Mouse (Mus musculus) intestine, postnatal 0 days (tissue): Measurements from ENCODE around the gene Lama5. TPM values are rescaled to one million over a fixed set of nuclear protein-coding genes. Genes with fewer than 3 reads are reported as not detected.

Source experiments
- ATAC-seq: fragments of 200-750 bp; cut with Nextera tagmentation; 2 replicates; pipeline ENCODE4 v1.8.0; 2017; ENCODE audit warnings: mild to moderate bottlenecking, moderate TSS enrichment, moderate library complexity
- H3K27ac ChIP-seq: fragments of 300-500 bp; sonication (generic); 2 replicates; pipeline ENCODE4 v1.5.1; 2014; ENCODE audit warnings: mild to moderate bottlenecking, low read depth, low read length, moderate library complexity
- H3K27me3 ChIP-seq: fragments of 300-500 bp; sonication (generic); replicated peaks from 2 replicates; pipeline ENCODE4 v1.6.1; 2014; ENCODE audit warnings: low read length, mixed read lengths; ENCODE audit not compliant: control insufficient read depth, insufficient read depth
- H3K36me3 ChIP-seq: fragments of 300-500 bp; sonication (generic); 2 replicates; pipeline ENCODE4 v1.6.1; 2014; ENCODE audit warnings: mild to moderate bottlenecking, moderate library complexity; ENCODE audit not compliant: control insufficient read depth, insufficient read depth
- H3K4me1 ChIP-seq: fragments of 300-500 bp; sonication (generic); replicated peaks from 2 replicates; pipeline ENCODE4 v1.6.1; 2014; ENCODE audit warnings: antibody characterized with exemption, low read length, mixed read lengths; ENCODE audit not compliant: control insufficient read depth, insufficient read depth
- H3K4me2 ChIP-seq: fragments of 300-500 bp; sonication (generic); replicated peaks from 2 replicates; pipeline ENCODE4 v1.6.1; 2014; ENCODE audit warnings: low read depth, mild to moderate bottlenecking, moderate library complexity
- H3K4me3 ChIP-seq: fragments of 300-500 bp; sonication (generic); 2 replicates; pipeline ENCODE4 v1.5.1; 2014; ENCODE audit warnings: low read depth, low read length
- H3K9ac ChIP-seq: fragments of 300-500 bp; sonication (generic); 2 replicates; pipeline ENCODE4 v1.6.1; 2014; ENCODE audit warnings: mild to moderate bottlenecking, low read depth, low read length
- H3K9me3 ChIP-seq: fragments of 300-500 bp; sonication (generic); 2 replicates; pipeline ENCODE4 v1.6.1; 2016; ENCODE audit warnings: mixed run types; ENCODE audit not compliant: control insufficient read depth
- CTCF ChIP-seq: sonication (generic); IDR thresholded peaks from 2 replicates; pipeline ENCODE4 v1.5.1; 2016; ENCODE audit warnings: low read depth, mild to moderate bottlenecking, control low read depth, antibody characterized with exemption, moderate library complexity
- WGBS: fragments of 180-500 bp; shearing (Covaris S2); extraction: QIAGEN DNeasy Blood & Tissue Kit; methylation state at CpG from one replicate; pipeline ENCODE4 v1.1.7; 2014; 5-methylcytosine and 5-hydroxymethylcytosine counted together
- polyA plus RNA-seq: library from polyadenylated mRNA; unstranded; fragments of >200 nt; fragmentation: Nextera tagmentation; extraction: Ambion mirVana; gene quantifications from 2 replicates; pipeline ENCODE4 v1.2.1, GENCODE M21; 2015

Lama5 gene
- polyA plus RNA-seq, 1 experiment from 2014 or later: 19.8 TPM

DNA sequence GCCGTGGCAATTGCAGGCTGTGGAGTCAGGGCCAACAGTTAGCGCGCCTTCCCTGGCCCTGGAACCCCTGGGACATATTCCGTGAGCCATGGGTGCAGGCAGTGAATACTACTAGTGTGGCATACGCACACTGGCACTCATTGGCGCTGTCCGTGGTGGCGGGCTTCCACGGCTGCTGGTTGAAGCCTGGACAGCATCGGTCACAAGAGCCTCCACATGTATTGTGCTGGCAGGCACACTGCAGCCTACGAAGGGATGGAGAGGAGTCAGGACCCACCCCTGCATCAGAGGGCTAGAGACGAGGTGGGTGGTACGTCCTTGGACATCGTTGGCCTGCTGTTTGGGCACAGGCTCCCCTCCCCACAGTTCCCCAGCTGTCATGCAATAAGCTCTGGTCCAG is 23.4 kb downstream of the Lama5 start:
- Histone ChIP-seq H3K4me3 (no peak overlapping the region), H3K4me1 (no peaks in the 10 kb centered on the region), H3K4me2 (no peak overlapping the region), H3K27ac (no peak overlapping the region), H3K9me3 (no peaks in the 10 kb centered on the region), H3K36me3 (peaks cover 22% of the 10 kb centered on the region; the same call in 1 of the 2 replicates), H3K9ac (no peak overlapping the region), H3K27me3 (no peaks in the 10 kb centered on the region)
- no peak for ATAC-seq
- 90% methylated on average over 14 of the region's 14 CpGs for WGBS
- TF ChIP-seq CTCF: no peak

DNA sequence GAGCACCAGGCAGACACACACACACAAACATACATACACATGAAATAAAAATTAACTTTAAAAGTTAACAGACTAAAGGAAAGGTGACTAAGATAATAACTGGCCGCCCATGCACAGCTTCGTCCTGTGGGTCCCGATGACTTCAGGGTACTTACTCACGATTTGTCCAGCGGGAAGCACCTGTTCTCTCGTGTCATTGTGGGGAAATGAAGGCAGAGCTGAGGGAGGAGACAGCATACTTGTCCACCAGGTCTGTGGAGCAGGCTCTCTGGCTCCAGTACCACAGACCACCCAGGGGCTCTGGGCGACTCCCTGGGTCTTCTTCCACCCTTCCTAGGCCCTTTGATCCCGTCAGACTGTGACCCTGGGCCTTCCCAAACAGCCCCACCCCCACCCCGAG is 24.4 kb downstream of the Lama5 start:
- TF ChIP-seq CTCF: no peak
- no peaks in the 10 kb centered on the region for H3K9me3 ChIP-seq
- no peak overlapping the region for H3K4me2 ChIP-seq
- no peak for ATAC-seq
- H3K36me3 ChIP-seq: peaks cover 19% of the 10 kb centered on the region; the same call in 1 of the 2 replicates
- no peak overlapping the region for H3K9ac ChIP-seq
- no peak overlapping the region for H3K27ac ChIP-seq
- WGBS: 75% methylated on average over 9 of the region's 9 CpGs
- H3K27me3 ChIP-seq: no peaks in the 10 kb centered on the region
- no peaks in the 10 kb centered on the region for H3K4me1 ChIP-seq
- no peak overlapping the region for H3K4me3 ChIP-seq

- no peaks in the 10 kb centered on the region for H3K9me3 ChIP-seq
- no peak overlapping the region for H3K9ac ChIP-seq
- H3K4me1 ChIP-seq: no peaks in the 10 kb centered on the region
- no peak overlapping the region for H3K4me3 ChIP-seq
- no peak for TF ChIP-seq CTCF
- H3K36me3 ChIP-seq: peaks cover 18% of the 10 kb centered on the region; the same call in 1 of the 2 replicates
- no peak overlapping the region for H3K4me2 ChIP-seq
- no peak overlapping the region for H3K27ac ChIP-seq
- 54% methylated on average over 11 of the region's 11 CpGs for WGBS
- H3K27me3 ChIP-seq: no peaks in the 10 kb centered on the region
- ATAC-seq: no peak
These were observed 25.0 kb downstream of the Lama5 start for GRCm38 (mm10) chr2:180200681-180201080.

GRCm38 (mm10) chr2:180198782-180199181 is 26.9 kb downstream of the Lama5 start:
- peaks cover 25% of the 10 kb centered on the region; the same call in 1 of the 2 replicates for H3K36me3 ChIP-seq
- H3K4me1 ChIP-seq: no peaks in the 10 kb centered on the region
- no peak overlapping the region for H3K9ac ChIP-seq
- H3K27ac ChIP-seq: no peak overlapping the region
- H3K27me3 ChIP-seq: no peaks in the 10 kb centered on the region
- H3K9me3 ChIP-seq: no peaks in the 10 kb centered on the region
- no peak for TF ChIP-seq CTCF
- H3K4me2 ChIP-seq: no peak overlapping the region
- ATAC-seq: no peak
- WGBS: 93% methylated on average over 10 of the region's 10 CpGs
- no peak overlapping the region for H3K4me3 ChIP-seq

DNA sequence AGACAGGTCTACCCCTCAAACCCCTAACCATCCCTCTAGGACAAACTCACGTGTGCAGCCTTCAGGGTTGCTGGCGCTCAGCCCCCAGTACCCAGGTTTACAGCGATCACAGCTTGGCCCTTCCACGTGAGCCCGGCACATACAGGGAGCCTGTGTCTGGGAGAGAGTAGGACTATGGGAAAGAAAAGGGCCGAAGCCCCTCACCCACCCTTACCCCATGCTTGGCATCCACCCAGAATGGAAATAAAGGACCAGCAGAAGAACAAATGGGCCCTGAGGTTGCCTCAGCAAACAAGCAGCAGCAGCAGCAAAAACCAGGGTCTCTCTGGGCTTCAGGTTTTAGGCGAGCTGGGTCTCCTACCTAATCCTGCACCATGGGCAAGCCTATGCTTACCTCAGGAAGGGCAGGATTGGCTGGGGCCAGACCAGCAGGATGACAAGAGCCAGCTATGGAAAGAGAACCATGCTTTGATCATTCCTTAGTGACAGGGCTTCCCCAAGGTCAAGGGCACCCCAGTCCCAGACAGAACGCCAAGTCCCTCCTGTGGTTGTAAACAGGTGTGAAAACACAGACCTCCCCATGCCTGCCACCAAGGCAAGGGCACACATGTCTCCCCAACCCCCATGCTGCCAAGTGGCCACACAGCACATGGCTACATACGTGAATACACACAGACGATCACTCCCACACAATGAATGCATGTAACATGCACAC is 28.2 kb downstream of the Lama5 start:
- Histone ChIP-seq H3K27ac (no peak overlapping the region), H3K27me3 (no peaks in the 10 kb centered on the region), H3K4me1 (no peaks in the 10 kb centered on the region), H3K36me3 (peaks cover 25% of the 10 kb centered on the region; the same call in 1 of the 2 replicates), H3K4me2 (no peak overlapping the region), H3K9ac (no peak overlapping the region), H3K4me3 (no peak overlapping the region), H3K9me3 (no peaks in the 10 kb centered on the region)
- 91% methylated on average over 10 of the region's 10 CpGs for WGBS
- no peak for TF ChIP-seq CTCF
- ATAC-seq: no peak

DNA sequence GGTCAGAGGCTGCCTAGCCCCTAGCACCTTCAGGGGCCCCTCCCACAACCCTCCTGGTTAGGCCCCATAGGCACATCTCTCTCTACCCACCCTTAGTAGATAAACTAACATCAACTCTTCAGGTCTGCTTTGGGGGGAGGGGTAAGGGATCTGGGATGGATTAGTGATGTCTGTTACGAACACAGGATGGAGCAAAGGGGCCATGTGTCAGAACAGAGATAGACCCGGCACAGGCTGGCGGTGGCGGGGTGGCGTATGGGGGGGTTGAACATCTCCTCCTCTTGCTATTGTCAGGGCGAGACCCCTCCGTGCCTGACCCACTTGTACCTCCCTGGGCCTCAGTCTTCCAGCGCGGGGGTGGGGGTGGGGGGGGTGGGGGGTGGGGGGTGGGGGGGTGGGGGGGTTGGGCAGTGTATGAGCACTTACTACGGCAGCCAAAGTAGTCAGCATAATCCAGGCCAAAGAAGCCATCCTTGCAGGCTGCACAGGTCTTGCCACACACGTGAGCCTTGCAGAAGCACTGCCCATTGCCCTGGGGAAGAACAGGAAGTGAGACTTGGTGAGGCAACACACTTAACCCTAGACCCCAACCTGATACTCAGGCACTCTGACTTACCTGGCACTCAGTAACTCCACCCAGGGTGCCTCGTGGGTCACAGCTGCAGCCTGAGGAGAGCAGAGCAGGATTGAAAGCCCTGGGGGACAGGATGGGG is 28.9 kb downstream of the Lama5 start:
- H3K36me3 ChIP-seq: peaks cover 25% of the 10 kb centered on the region; the same call in 1 of the 2 replicates
- WGBS: 73% methylated on average over 11 of the region's 12 CpGs
- no peaks in the 10 kb centered on the region for H3K27me3 ChIP-seq
- no peak for ATAC-seq
- no peak overlapping the region for H3K4me3 ChIP-seq
- no peak overlapping the region for H3K9ac ChIP-seq
- TF ChIP-seq CTCF: no peak
- H3K4me2 ChIP-seq: no peak overlapping the region
- H3K4me1 ChIP-seq: no peaks in the 10 kb centered on the region
- no peaks in the 10 kb centered on the region for H3K9me3 ChIP-seq
- H3K27ac ChIP-seq: no peak overlapping the region
